Mouse (Mus musculus): ENCODE results near the gene Arl3.

DNA sequence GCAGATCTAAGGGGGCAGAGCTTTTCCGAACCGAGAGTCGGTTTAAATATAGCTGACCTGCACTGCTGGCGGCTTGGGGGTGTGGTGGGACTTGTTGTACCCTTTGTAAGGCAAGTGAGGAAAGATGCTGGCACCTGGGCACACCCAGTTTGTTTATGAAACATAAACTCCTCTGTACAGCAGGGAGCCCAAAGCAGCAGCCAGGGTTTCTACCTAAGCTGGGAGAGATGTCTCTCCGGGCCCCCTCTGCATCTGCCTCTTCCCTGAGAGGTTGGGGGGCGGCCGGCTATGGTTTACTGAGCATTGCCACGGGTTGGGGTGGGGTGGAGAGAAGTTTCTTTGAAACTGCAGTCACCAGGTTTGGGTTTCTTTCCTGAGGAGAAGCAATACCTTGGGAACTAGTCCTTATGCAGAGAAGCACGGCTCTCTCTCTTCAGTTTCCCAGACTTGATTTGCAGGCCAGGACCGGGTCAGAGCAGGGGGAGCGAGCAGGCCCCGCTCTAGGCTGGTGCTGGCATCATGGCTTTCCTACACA is 49.7 kb upstream of the Arl3 start:
- TF ChIP-seq MAFK (IDR thresholded peaks at IDR 0.05; ENCODE audit: insufficient read depth, low read depth, low read length) (no peak), ZC3H11A (IDR thresholded peaks at IDR 0.05; ENCODE audit: borderline replicate concordance, low read depth, low read length) (no peak), HCFC1 (IDR thresholded peaks at IDR 0.05; ENCODE audit: borderline replicate concordance, insufficient read depth, low read length) (no peak), ZNF384 (IDR thresholded peaks at IDR 0.05; ENCODE audit: low read depth, low read length) (no peak), CHD2 (IDR thresholded peaks at IDR 0.05; ENCODE audit: low read depth, low read length) (no peak)

Measured in ES-E14 (cell line).